Mouse (Mus musculus) ES-Bruce4 (cell line): ENCODE data around the gene Pgap3. TPM values are rescaled to one million over a fixed set of nuclear protein-coding genes. Genes with fewer than 3 reads are reported as not detected.

Source experiments
- H3K27ac ChIP-seq: 2 replicates; pipeline ENCODE4 v1.5.1; 2012; ENCODE audit warnings: low read length, inconsistent platforms; ENCODE audit not compliant: insufficient read depth
- H3K27me3 ChIP-seq: 2 replicates; pipeline ENCODE4 v1.6.1; 2012; ENCODE audit warnings: mild to moderate bottlenecking, low read length, inconsistent platforms; ENCODE audit not compliant: control insufficient read depth, poor library complexity, insufficient read depth, severe bottlenecking
- H3K36me3 ChIP-seq: 2 replicates; pipeline ENCODE4 v1.6.1; 2012; ENCODE audit warnings: inconsistent platforms, mild to moderate bottlenecking, low read length, moderate library complexity; ENCODE audit not compliant: control insufficient read depth, poor library complexity, insufficient read depth, severe bottlenecking
- H3K4me1 ChIP-seq: one replicate; pipeline ENCODE4 v1.8.1; 2011; ENCODE audit warnings: low read length; ENCODE audit not compliant: control insufficient read depth, insufficient read depth
- H3K4me3 ChIP-seq: 2 replicates; pipeline ENCODE4 v1.5.1; 2011; ENCODE audit warnings: low read depth, mild to moderate bottlenecking, low read length
- H3K9ac ChIP-seq: 2 replicates; pipeline ENCODE4 v1.6.1; 2012; ENCODE audit warnings: low read depth, mild to moderate bottlenecking, inconsistent platforms; ENCODE audit not compliant: poor library complexity, severe bottlenecking
- H3K9me3 ChIP-seq: replicated peaks from 2 replicates; pipeline ENCODE4 v1.6.1; 2012; ENCODE audit warnings: mild to moderate bottlenecking, low read length, inconsistent platforms; ENCODE audit not compliant: control insufficient read depth, poor library complexity, insufficient read depth, severe bottlenecking
- CTCF ChIP-seq: IDR thresholded peaks from one replicate; pipeline ENCODE4 v1.8.1; 2011; ENCODE audit warnings: low read depth, low read length
- EP300 ChIP-seq: IDR thresholded peaks from 2 replicates; pipeline ENCODE4 v1.6.1; 2011; ENCODE audit warnings: low read depth, low read length; ENCODE audit not compliant: insufficient read depth
- POLR2A ChIP-seq: IDR thresholded peaks from one replicate; pipeline ENCODE4 v1.8.1; 2011; ENCODE audit warnings: low read length; ENCODE audit not compliant: insufficient read depth
- polyA plus RNA-seq: library from polyadenylated mRNA; stranded (reverse); fragments of >200 nt; gene quantifications from 2 replicates; pipeline ENCODE4 v1.2.4, GENCODE M21; 2011; ENCODE audit warnings: low read depth; ENCODE audit not compliant: missing spikeins, insufficient read depth, insufficient read length

Pgap3 gene
- polyA plus RNA-seq, 1 experiment, result 5.0 TPM

GRCm38 (mm10) chr11:98367171-98367862 lies 33.0 kb downstream of the Pgap3 start:
- no peak overlapping the region for H3K27ac ChIP-seq
- H3K36me3 ChIP-seq, result no peaks in the 10 kb centered on the region
- no peak overlapping the region for H3K9ac ChIP-seq
- no peaks in the 10 kb centered on the region for H3K9me3 ChIP-seq
- peaks cover 4% of the 10 kb centered on the region for H3K4me1 ChIP-seq
- H3K4me3 ChIP-seq, result no peak overlapping the region
- H3K27me3 ChIP-seq, result no peaks in the 10 kb centered on the region
- TF ChIP-seq POLR2A, result no peak

- Histone ChIP-seq H3K4me1 (peaks cover 4% of the 10 kb centered on the region), H3K9ac (no peak overlapping the region), H3K36me3 (no peaks in the 10 kb centered on the region), H3K27me3 (no peaks in the 10 kb centered on the region), H3K9me3 (no peaks in the 10 kb centered on the region), H3K27ac (no peak overlapping the region), H3K4me3 (no peak overlapping the region)
- no peak for TF ChIP-seq CTCF
- TF ChIP-seq POLR2A, result no peak
- no peak for TF ChIP-seq EP300
Measured at GRCm38 (mm10) chr11:98366290-98366689, 34.0 kb downstream of the Pgap3 start.

- Histone ChIP-seq H3K4me1 (no peaks in the 10 kb centered on the region), H3K9me3 (no peaks in the 10 kb centered on the region), H3K27ac (no peak overlapping the region), H3K27me3 (no peaks in the 10 kb centered on the region), H3K4me3 (no peak overlapping the region), H3K36me3 (no peaks in the 10 kb centered on the region), H3K9ac (no peak overlapping the region)
- TF ChIP-seq CTCF, result no peak
- no peak for TF ChIP-seq POLR2A
- TF ChIP-seq EP300, result no peak
Measured at GRCm38 (mm10) chr11:98364410-98364809, 35.9 kb downstream of the Pgap3 start.

- no peak overlapping the region for H3K9ac ChIP-seq
- TF ChIP-seq POLR2A (no peak), CTCF (no peak), EP300 (no peak)
- H3K4me3 ChIP-seq, result no peak overlapping the region
- H3K9me3 ChIP-seq, result no peaks in the 10 kb centered on the region
- no peak overlapping the region for H3K27ac ChIP-seq
- no peaks in the 10 kb centered on the region for H3K27me3 ChIP-seq
- no peaks in the 10 kb centered on the region for H3K36me3 ChIP-seq
- peaks cover 1% of the 10 kb centered on the region for H3K4me1 ChIP-seq
Measured at GRCm38 (mm10) chr11:98363817-98364216, 36.5 kb downstream of the Pgap3 start.

GRCm38 (mm10) chr11:98360866-98361521 lies 39.3 kb downstream of the Pgap3 start:
- no peak overlapping the region for H3K27ac ChIP-seq
- H3K36me3 ChIP-seq, result no peaks in the 10 kb centered on the region
- H3K9ac ChIP-seq, result no peak overlapping the region
- TF ChIP-seq EP300, result no peak
- no peak for TF ChIP-seq CTCF
- TF ChIP-seq POLR2A, result no peak
- no peaks in the 10 kb centered on the region for H3K9me3 ChIP-seq
- peaks cover 1% of the 10 kb centered on the region for H3K4me1 ChIP-seq
- no peak overlapping the region for H3K4me3 ChIP-seq
- H3K27me3 ChIP-seq, result no peaks in the 10 kb centered on the region

- H3K4me1 ChIP-seq, result peaks cover 4% of the 10 kb centered on the region
- peak within 1 kb of the TSS; percentile 89 for H3K4me3 ChIP-seq
- H3K9me3 ChIP-seq, result no peaks in the 10 kb centered on the region
- no peaks in the 10 kb centered on the region for H3K36me3 ChIP-seq
- TF ChIP-seq POLR2A (peak; percentile 42), EP300 (no peak)
- peak within 1 kb of the TSS; percentile 51 for H3K9ac ChIP-seq
- no peaks in the 10 kb centered on the region for H3K27me3 ChIP-seq
- no peak within 1 kb of the TSS for H3K27ac ChIP-seq
Measured at GRCm38 (mm10) chr11:98358161-98359083, 41.9 kb downstream of the Pgap3 start, which contains the start of gene Stard3. TSS of gene Stard3 (plus strand) at chr11:98358368.
